8 mouse cellular contexts compared by ENCODE assay signal in genomic region chr2:74749337-74750121, GRCm38 (mm10). TPM values are rescaled to one million over a fixed set of nuclear protein-coding genes. Genes with fewer than 3 reads are reported as not detected.
DNase-seq lines count a peak whose midpoint lies in the region; ATAC-seq and TF ChIP-seq lines count a peak whose summit lies in the region.

No protein-coding gene starts in this region.

- H3K36me3 ChIP-seq in intestine, postnatal 0 days (ENCODE audit: control insufficient read depth, insufficient read depth) = no peaks in the 10 kb centered on the region
- H3K36me3 ChIP-seq in midbrain, embryonic 11.5 days (ENCODE audit: control insufficient read depth, insufficient read depth, low read length) = no peaks in the 10 kb centered on the region

- DNase-seq in lung, postnatal 10 days = peak; percentile 13
- no peak for DNase-seq in lung, adult 2 months
- peak; percentile 97 for DNase-seq in midbrain, embryonic 11.5 days (ENCODE audit: low spot score, missing footprints)
- peak; percentile 36 for DNase-seq in thymus, postnatal 25 days
- DNase-seq in gastrocnemius, postnatal 14 days = no peak
- DNase-seq in left cerebral cortex, adult 9 months (ENCODE audit: low spot score in 2 of 2) = no peak

- H3K9ac ChIP-seq in intestine, postnatal 0 days (ENCODE audit: low read depth, low read length) = no peak overlapping the region
- peak overlapping the region; percentile 27 for H3K9ac ChIP-seq in midbrain, embryonic 11.5 days (ENCODE audit: low read length)

- no peaks in the 10 kb centered on the region for H3K4me1 ChIP-seq in lung, adult 2 months (ENCODE audit: control insufficient read depth, insufficient read depth, low read length)
- H3K4me1 ChIP-seq in embryonic fibroblast, embryonic 13.5 days (ENCODE audit: control insufficient read depth, insufficient read depth, low read length) = peaks cover 7% of the 10 kb centered on the region; the same call in 1 of the 2 replicates
- no peaks in the 10 kb centered on the region for H3K4me1 ChIP-seq in intestine, postnatal 0 days (replicated peaks; ENCODE audit: control insufficient read depth, insufficient read depth, low read length)
- peaks cover 9% of the 10 kb centered on the region for H3K4me1 ChIP-seq in midbrain, embryonic 11.5 days (ENCODE audit: control insufficient read depth, insufficient read depth, low read length)

- no peak overlapping the region for H3K4me3 ChIP-seq in lung, adult 2 months (replicated peaks; ENCODE audit: extremely low read depth, low read depth, low read length)
- H3K4me3 ChIP-seq in embryonic fibroblast, embryonic 13.5 days (ENCODE audit: insufficient read depth, low read length) = 0 out of 2 replicates have a peak overlapping the region, but pooled peaks have one; percentile 2
- H3K4me3 ChIP-seq in intestine, postnatal 0 days (ENCODE audit: low read depth, low read length) = peak overlapping the region; percentile 32
- H3K4me3 ChIP-seq in midbrain, embryonic 11.5 days (ENCODE audit: low read depth, low read length) = peak overlapping the region; percentile 9

- H3K4me2 ChIP-seq in intestine, postnatal 0 days (replicated peaks; ENCODE audit: low read depth) = peak overlapping the region; percentile 64
- peak overlapping the region; percentile 42 for H3K4me2 ChIP-seq in midbrain, embryonic 11.5 days

- no peak overlapping the region for H3K27ac ChIP-seq in embryonic fibroblast, embryonic 13.5 days (ENCODE audit: insufficient read depth, low read length)
- no peak overlapping the region for H3K27ac ChIP-seq in intestine, postnatal 0 days (ENCODE audit: low read depth, low read length)
- no peak overlapping the region for H3K27ac ChIP-seq in midbrain, embryonic 11.5 days (ENCODE audit: low read depth, low read length)

- ATAC-seq in intestine, postnatal 0 days = peak; percentile 36
- ATAC-seq in midbrain, embryonic 11.5 days (ENCODE audit: low FRiP score) = peak; percentile 89

- H3K9me3 ChIP-seq in intestine, postnatal 0 days (ENCODE audit: control insufficient read depth) = no peaks in the 10 kb centered on the region
- H3K9me3 ChIP-seq in midbrain, embryonic 11.5 days (ENCODE audit: control insufficient read depth, low read length) = no peaks in the 10 kb centered on the region

- intact Hi-C loops in gastrocnemius, postnatal 14 days (cut with DNase I; ENCODE audit: low total_unique reads) = no loop called here

- TF ChIP-seq POLR2A in lung, adult 2 months (IDR thresholded peaks at IDR 0.05; ENCODE audit: borderline replicate concordance, extremely low read depth, low read depth, low read length) = no peak
- TF ChIP-seq POLR2A in embryonic fibroblast, embryonic 13.5 days (IDR thresholded peaks at IDR 0.05; ENCODE audit: low read depth, low read length) = no peak

- no peak for TF ChIP-seq CTCF in lung, adult 2 months (IDR thresholded peaks at IDR 0.05; ENCODE audit: insufficient read depth, low read length)
- TF ChIP-seq CTCF in embryonic fibroblast, embryonic 13.5 days (IDR thresholded peaks at IDR 0.05; ENCODE audit: borderline replicate concordance, insufficient read depth, low read length) = no peak
- no peak for TF ChIP-seq CTCF in intestine, postnatal 0 days (IDR thresholded peaks at IDR 0.05; ENCODE audit: low read depth)

- 4% methylated on average over 47 of the region's 47 CpGs for WGBS in lung, adult 2 months
- WGBS in intestine, postnatal 0 days = under 1% methylated on average over 47 of the region's 47 CpGs
- whole genome bisulfite sequencing in midbrain, embryonic 11.5 days = 1% methylated on average over 47 of the region's 47 CpGs

- peaks cover 96% of the 10 kb centered on the region for H3K27me3 ChIP-seq in intestine, postnatal 0 days (replicated peaks; ENCODE audit: control insufficient read depth, insufficient read depth, low read length)
- H3K27me3 ChIP-seq in midbrain, embryonic 11.5 days (ENCODE audit: control insufficient read depth, insufficient read depth, low read length) = peaks cover 98% of the 10 kb centered on the region

RNA-seq across cellular contexts. Expression of gene Hoxd1, which starts 13.3 kb away (rescaled TPM):
- not detected in 2 replicates for polyA plus RNA-seq in lung, adult 2 months (2012; rRNA removed)
- 0.46 TPM in 1 of 2 replicates, not detected in the other for polyA plus RNA-seq in embryonic fibroblast, embryonic 13.5 days (2011; ENCODE audit: insufficient read length, low read depth, missing spikeins)
- polyA plus RNA-seq in intestine, postnatal 0 days (2015; fragmentation: Nextera tagmentation; extraction: Ambion mirVana) = not detected in 2 replicates
- not detected in 2 replicates for polyA plus RNA-seq in midbrain, embryonic 11.5 days (2014; fragmentation: Nextera tagmentation; extraction: Ambion mirVana)
- total RNA-seq in gastrocnemius, postnatal 14 days (2021) = not detected

RNA-seq across cellular contexts. Expression of gene Gm28230, which starts 23.0 kb away (rescaled TPM):
- polyA plus RNA-seq in lung, adult 2 months (2012; rRNA removed) = 0.14 and 0.18 TPM in 2 replicates
- 0.70 and 1.4 TPM in 2 replicates for polyA plus RNA-seq in embryonic fibroblast, embryonic 13.5 days (2011; ENCODE audit: insufficient read length, low read depth, missing spikeins)
- 0.17 TPM in 1 of 2 replicates, not detected in the other for polyA plus RNA-seq in intestine, postnatal 0 days (2015; fragmentation: Nextera tagmentation; extraction: Ambion mirVana)
- polyA plus RNA-seq in midbrain, embryonic 11.5 days (2014; fragmentation: Nextera tagmentation; extraction: Ambion mirVana) = not detected in 2 replicates
- under 1 TPM; 0.33 to 0.35 TPM for total RNA-seq in gastrocnemius, postnatal 14 days (2021)

RNA-seq across cellular contexts. Expression of gene Hoxd4, which starts 37.8 kb away (rescaled TPM):
- polyA plus RNA-seq in lung, adult 2 months (2012; rRNA removed) = 0.63 and 1.4 TPM in 2 replicates
- polyA plus RNA-seq in embryonic fibroblast, embryonic 13.5 days (2011; ENCODE audit: insufficient read length, low read depth, missing spikeins) = 4.1 and 6.7 TPM in 2 replicates
- 0.20 and 0.51 TPM in 2 replicates for polyA plus RNA-seq in intestine, postnatal 0 days (2015; fragmentation: Nextera tagmentation; extraction: Ambion mirVana)
- not detected in 2 replicates for polyA plus RNA-seq in midbrain, embryonic 11.5 days (2014; fragmentation: Nextera tagmentation; extraction: Ambion mirVana)
- total RNA-seq in gastrocnemius, postnatal 14 days (2021) = 1 to 10 TPM; 1.4 to 2.7 TPM

RNA-seq across cellular contexts. Expression of gene Hoxd3, which starts 37.8 kb away (rescaled TPM):
- 0.09 TPM in 2 replicates for polyA plus RNA-seq in lung, adult 2 months (2012; rRNA removed)
- polyA plus RNA-seq in embryonic fibroblast, embryonic 13.5 days (2011; ENCODE audit: insufficient read length, low read depth, missing spikeins) = 2.7 and 3.3 TPM in 2 replicates
- 3.2 and 3.3 TPM in 2 replicates for polyA plus RNA-seq in intestine, postnatal 0 days (2015; fragmentation: Nextera tagmentation; extraction: Ambion mirVana)
- polyA plus RNA-seq in midbrain, embryonic 11.5 days (2014; fragmentation: Nextera tagmentation; extraction: Ambion mirVana) = 0.07 and 0.14 TPM in 2 replicates
- not detected for total RNA-seq in gastrocnemius, postnatal 14 days (2021)

RNA-seq across cellular contexts. Expression of gene Hoxd8, which starts 45.1 kb away (rescaled TPM):
- 0.49 and 0.67 TPM in 2 replicates for polyA plus RNA-seq in lung, adult 2 months (2012; rRNA removed)
- polyA plus RNA-seq in embryonic fibroblast, embryonic 13.5 days (2011; ENCODE audit: insufficient read length, low read depth, missing spikeins) = 9.9 and 16.5 TPM in 2 replicates
- 2.2 and 2.7 TPM in 2 replicates for polyA plus RNA-seq in intestine, postnatal 0 days (2015; fragmentation: Nextera tagmentation; extraction: Ambion mirVana)
- polyA plus RNA-seq in midbrain, embryonic 11.5 days (2014; fragmentation: Nextera tagmentation; extraction: Ambion mirVana) = 0.11 TPM in 1 of 2 replicates, not detected in the other
- 10 to 100 TPM; 30.0 to 38.2 TPM for total RNA-seq in gastrocnemius, postnatal 14 days (2021)

Comparison
In these comparisons a context has a peak if more than half of its experiments do, and no peak if none do; other contexts are left out.
1. DNase-seq: peak in lung, postnatal 10 days (single experiment), midbrain, embryonic 11.5 days (single experiment) and thymus, postnatal 25 days (single experiment); none in lung, adult 2 months (single experiment), gastrocnemius, postnatal 14 days (single experiment) and left cerebral cortex, adult 9 months (0 of 2).